Mouse (Mus musculus) embryonic facial prominence, embryonic 11.5 days (tissue): ENCODE results near the gene Gngt1. TPM values are rescaled to one million over a fixed set of nuclear protein-coding genes. Genes with fewer than 3 reads are reported as not detected.

Experiments used
- ATAC-seq: fragments of 200-750 bp; cut with Nextera tagmentation; replicated peaks from 2 replicates; pipeline ENCODE4 v1.8.0; 2017; ENCODE audit warnings: low read depth; ENCODE audit not compliant: insufficient number of reproducible peaks, low FRiP score, low TSS enrichment
- DNase-seq: peaks from one replicate; pipeline ENCODE4 v3.0.0-alpha.2; 2015; ENCODE audit warnings: low spot score
- H3K27ac ChIP-seq: fragments of 300-500 bp; sonication (generic); replicated peaks from 2 replicates; pipeline ENCODE4 v1.5.1; 2014; ENCODE audit warnings: mild to moderate bottlenecking, low read depth, low read length, control low read depth
- H3K27me3 ChIP-seq: fragments of 300-500 bp; sonication (generic); 2 replicates; pipeline ENCODE4 v1.6.1; 2014; ENCODE audit warnings: mild to moderate bottlenecking, low read length, moderate library complexity, mixed read lengths; ENCODE audit not compliant: control insufficient read depth, insufficient read depth
- H3K36me3 ChIP-seq: fragments of 300-500 bp; sonication (generic); replicated peaks from 2 replicates; pipeline ENCODE4 v1.6.1; 2014; ENCODE audit warnings: low read depth, mild to moderate bottlenecking, low read length, moderate library complexity, mixed read lengths; ENCODE audit not compliant: control insufficient read depth, insufficient read depth
- H3K4me1 ChIP-seq: fragments of 300-500 bp; sonication (generic); 2 replicates; pipeline ENCODE4 v1.6.1; 2014; ENCODE audit warnings: low read length, mixed read lengths; ENCODE audit not compliant: control insufficient read depth, insufficient read depth
- H3K4me2 ChIP-seq: fragments of 300-500 bp; sonication (generic); 2 replicates; pipeline ENCODE4 v1.6.1; 2014; ENCODE audit warnings: low read depth, mild to moderate bottlenecking, control low read depth, low read length, moderate library complexity
- H3K4me3 ChIP-seq: fragments of 300-500 bp; sonication (generic); 2 replicates; pipeline ENCODE4 v1.5.1; 2014; ENCODE audit warnings: low read depth, low read length, control low read depth
- H3K9ac ChIP-seq: fragments of 300-500 bp; sonication (generic); replicated peaks from 2 replicates; pipeline ENCODE4 v1.6.1; 2014; ENCODE audit warnings: mild to moderate bottlenecking, control low read depth, low read length
- H3K9me3 ChIP-seq: fragments of 300-500 bp; sonication (generic); replicated peaks from 2 replicates; pipeline ENCODE4 v1.6.1; 2016; ENCODE audit warnings: mild to moderate bottlenecking, low read length, inconsistent platforms, mixed read lengths; ENCODE audit not compliant: control insufficient read depth
- WGBS: fragments of 180-500 bp; shearing (Covaris S2); extraction: QIAGEN DNeasy Blood & Tissue Kit; methylation state at CpG from one replicate; pipeline ENCODE4 v1.1.7; 2014; 5-methylcytosine and 5-hydroxymethylcytosine counted together
- polyA plus RNA-seq: library from polyadenylated mRNA; unstranded; fragments of >200 nt; fragmentation: Nextera tagmentation; extraction: Ambion mirVana; gene quantifications from 2 replicates; pipeline ENCODE4 v1.2.1, GENCODE M21; 2014

The Gngt1 gene
- not detected in 2 replicates for polyA plus RNA-seq

DNA sequence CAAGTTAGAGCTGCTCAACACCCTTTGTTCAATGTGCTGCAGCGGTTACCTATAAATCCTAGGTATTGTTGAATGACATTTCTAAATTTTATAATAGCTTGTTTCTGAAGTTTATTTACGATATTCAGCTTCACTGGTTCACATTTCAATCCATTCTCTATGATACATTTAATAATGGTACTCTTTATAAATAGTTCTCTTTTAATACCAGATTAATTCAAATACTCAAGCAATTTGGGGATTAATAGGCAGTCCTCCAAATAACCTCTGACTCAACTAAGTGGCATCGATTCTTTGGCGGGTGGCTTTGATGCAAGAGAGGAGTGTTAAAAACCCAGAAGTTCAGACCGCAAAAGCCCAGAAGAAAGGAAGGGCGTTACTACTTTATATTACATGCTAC, at the start of gene Gngt1:
Gene Gngt1 (plus strand): TSS at position 301 of the 400 bp plus-strand sequence.
- H3K36me3 ChIP-seq: no peaks in the 10 kb centered on the region
- ATAC-seq (no peak), DNase-seq (no peak)
- no peak within 1 kb of the TSS for H3K4me3 ChIP-seq
- H3K4me2 ChIP-seq: no peak within 1 kb of the TSS
- WGBS: 93% methylated on average over 6 of the region's 6 CpGs
- H3K9me3 ChIP-seq: no peaks in the 10 kb centered on the region
- H3K9ac ChIP-seq: no peak within 1 kb of the TSS
- no peaks in the 10 kb centered on the region for H3K27me3 ChIP-seq
- no peak within 1 kb of the TSS for H3K27ac ChIP-seq
- no peaks in the 10 kb centered on the region for H3K4me1 ChIP-seq

DNA sequence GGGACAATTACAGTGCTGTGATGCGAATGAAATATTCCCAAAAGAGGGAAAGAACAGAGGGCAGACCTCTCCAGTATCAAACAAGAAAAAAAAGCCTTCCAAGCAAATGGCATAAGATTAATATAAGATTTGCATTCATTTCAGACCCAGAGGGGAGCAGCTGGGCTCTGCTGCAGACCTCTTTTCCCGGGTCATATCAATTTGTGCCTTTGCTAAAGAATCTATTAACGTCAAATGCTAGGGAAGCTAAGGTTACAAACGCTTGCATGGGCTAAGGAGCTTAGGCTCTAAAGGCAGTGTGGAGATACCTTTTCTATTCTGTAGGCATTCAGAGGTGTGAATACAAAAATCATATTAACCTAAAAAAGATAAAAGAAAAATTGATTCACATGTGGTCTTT, 38.6 kb upstream of the Gngt1 start:
- no peak for ATAC-seq
- H3K4me1 ChIP-seq: no peaks in the 10 kb centered on the region
- H3K36me3 ChIP-seq: no peaks in the 10 kb centered on the region
- no peak overlapping the region for H3K27ac ChIP-seq
- no peak for DNase-seq
- no peaks in the 10 kb centered on the region for H3K27me3 ChIP-seq
- no peaks in the 10 kb centered on the region for H3K9me3 ChIP-seq
- no peak overlapping the region for H3K4me2 ChIP-seq
- no peak overlapping the region for H3K9ac ChIP-seq
- H3K4me3 ChIP-seq: no peak overlapping the region
- 47% methylated on average over 4 of the region's 4 CpGs for WGBS

DNA sequence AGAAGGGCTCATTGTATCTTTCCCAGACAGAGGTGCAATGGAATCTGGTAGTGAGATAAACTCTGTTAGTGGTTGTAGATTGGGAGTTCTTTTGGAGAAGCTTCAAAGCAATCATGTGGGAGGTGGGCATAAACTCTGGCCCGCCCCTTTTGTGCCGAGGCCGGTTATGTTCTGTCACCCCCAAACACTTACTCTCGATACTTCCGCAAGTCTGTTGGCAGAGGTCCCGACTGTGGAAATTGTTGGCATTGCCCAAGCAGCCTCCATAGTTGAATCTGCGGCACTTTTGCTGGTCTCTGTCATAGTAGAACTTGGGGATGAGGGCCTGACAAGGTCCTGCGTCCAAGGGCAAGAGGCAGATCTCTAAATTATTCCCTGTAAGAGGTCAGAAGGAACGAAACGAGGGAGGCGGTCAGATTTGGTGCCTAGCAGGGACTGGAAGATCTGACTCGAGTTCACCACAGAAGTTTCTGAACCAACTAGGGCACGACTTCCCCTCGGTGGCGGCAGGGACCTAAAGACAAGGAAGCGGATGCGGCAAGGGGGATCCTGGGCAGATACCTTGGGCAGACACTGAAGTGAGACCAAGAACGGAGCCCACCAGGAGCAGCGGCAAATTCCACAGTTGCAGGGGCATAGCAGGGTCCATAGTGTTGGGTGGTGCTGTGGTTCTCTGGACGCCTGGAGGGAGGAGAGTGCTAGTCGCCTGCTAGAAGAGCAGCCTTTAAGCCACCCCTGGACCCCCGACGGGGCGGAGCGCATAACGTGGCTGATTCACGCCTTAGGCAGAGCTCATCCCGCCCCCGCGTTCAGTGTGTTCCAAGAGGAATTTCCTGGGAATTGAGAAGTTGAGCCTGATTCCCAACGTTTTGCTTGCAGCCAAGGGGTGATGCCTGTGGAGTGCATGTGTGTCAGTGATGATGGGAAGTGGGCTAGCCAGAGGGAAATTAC, 25.6 kb upstream of the Gngt1 start:
- DNase-seq (peak; percentile 4), ATAC-seq (no peak)
- H3K36me3 ChIP-seq: no peaks in the 10 kb centered on the region
- H3K4me1 ChIP-seq: no peaks in the 10 kb centered on the region
- no peaks in the 10 kb centered on the region for H3K9me3 ChIP-seq
- no peak overlapping the region for H3K4me3 ChIP-seq
- H3K9ac ChIP-seq: peak overlapping the region; percentile 22; the same call in 1 of the 2 replicates
- H3K4me2 ChIP-seq: peak overlapping the region; percentile 16; the same call in 1 of the 2 replicates
- H3K27me3 ChIP-seq: no peaks in the 10 kb centered on the region; the same call in 1 of the 2 replicates
- no peak overlapping the region for H3K27ac ChIP-seq
- 28% methylated on average over 31 of the region's 31 CpGs for WGBS

GRCm38 (mm10) chr6:3973679-3974078, 19.9 kb upstream of the Gngt1 start:
- H3K9ac ChIP-seq: no peak overlapping the region
- no peak for ATAC-seq
- no peaks in the 10 kb centered on the region for H3K36me3 ChIP-seq
- no peak overlapping the region for H3K4me3 ChIP-seq
- H3K4me1 ChIP-seq: no peaks in the 10 kb centered on the region
- H3K4me2 ChIP-seq: no peak overlapping the region
- no peaks in the 10 kb centered on the region for H3K27me3 ChIP-seq
- no peak for DNase-seq
- H3K27ac ChIP-seq: no peak overlapping the region
- WGBS: 73% methylated on average over 1 of the region's 1 CpGs
- H3K9me3 ChIP-seq: no peaks in the 10 kb centered on the region

DNA sequence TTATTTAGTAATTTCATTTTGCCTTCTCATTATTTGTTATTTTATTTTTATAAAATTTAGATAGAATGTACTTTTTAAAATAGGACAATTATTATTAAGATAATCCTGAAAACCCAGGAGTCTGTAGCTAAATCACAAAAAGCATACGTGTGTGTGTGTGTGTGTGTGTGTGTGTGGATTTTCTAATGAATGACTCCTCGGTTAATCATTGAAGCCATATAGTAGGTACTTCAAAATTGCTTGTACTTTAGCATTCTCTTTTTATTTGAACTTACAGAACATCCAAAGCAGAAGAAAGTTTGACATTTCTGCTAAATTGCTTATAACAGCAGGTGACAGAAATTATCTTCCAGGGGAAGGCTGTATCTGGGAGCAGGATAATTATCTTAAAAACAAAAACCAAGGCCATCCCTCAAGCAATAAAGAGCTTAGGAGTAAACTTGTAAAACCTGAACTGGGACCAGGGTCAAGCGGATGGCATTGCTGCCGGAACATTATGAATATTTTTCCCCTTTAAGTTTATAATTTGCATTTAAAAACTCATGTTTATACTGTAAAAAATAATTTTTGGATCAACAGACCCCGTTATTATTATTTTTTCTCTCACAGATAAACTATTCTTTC, 10.8 kb upstream of the Gngt1 start:
- no peaks in the 10 kb centered on the region for H3K36me3 ChIP-seq
- no peak for DNase-seq
- no peak overlapping the region for H3K27ac ChIP-seq
- WGBS: 83% methylated on average over 5 of the region's 5 CpGs
- H3K9me3 ChIP-seq: no peaks in the 10 kb centered on the region
- no peaks in the 10 kb centered on the region for H3K4me1 ChIP-seq
- H3K4me2 ChIP-seq: no peak overlapping the region
- no peak overlapping the region for H3K9ac ChIP-seq
- no peak overlapping the region for H3K4me3 ChIP-seq
- H3K27me3 ChIP-seq: no peaks in the 10 kb centered on the region
- no peak for ATAC-seq

GRCm38 (mm10) chr6:3988750-3989149, 4.8 kb upstream of the Gngt1 start, which contains the start of gene Tfpi2:
TSS of gene Tfpi2 (minus strand) at chr6:3988919.
- Histone ChIP-seq H3K4me1 (no peaks in the 10 kb centered on the region), H3K9me3 (no peaks in the 10 kb centered on the region), H3K4me3 (no peak within 1 kb of the TSS), H3K36me3 (no peaks in the 10 kb centered on the region), H3K9ac (no peak within 1 kb of the TSS), H3K4me2 (no peak within 1 kb of the TSS), H3K27ac (no peak within 1 kb of the TSS), H3K27me3 (no peaks in the 10 kb centered on the region)
- DNase-seq (no peak), ATAC-seq (no peak)
- 79% methylated on average over 3 of the region's 3 CpGs for WGBS

DNA sequence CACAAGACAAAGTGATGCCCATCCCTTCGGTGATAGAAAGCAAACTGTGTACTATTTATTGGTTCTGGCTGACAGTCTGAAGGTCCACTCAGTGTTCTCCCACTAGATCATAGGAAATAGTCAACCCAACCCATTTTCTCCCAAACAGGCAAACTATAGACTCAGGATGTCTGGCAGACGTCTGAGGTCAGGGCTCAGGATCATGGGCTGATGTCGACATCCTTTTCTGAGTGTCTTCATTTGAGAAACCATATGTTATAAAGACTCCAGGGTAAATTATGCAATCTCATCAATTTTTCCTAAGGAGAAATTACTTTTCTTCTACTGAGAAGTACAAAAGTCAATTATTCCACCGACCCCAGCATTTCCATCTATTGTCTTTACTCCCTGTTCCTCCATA, 4.5 kb downstream of the Gngt1 start:
- no peak overlapping the region for H3K4me3 ChIP-seq
- no peaks in the 10 kb centered on the region for H3K4me1 ChIP-seq
- no peak overlapping the region for H3K4me2 ChIP-seq
- 66% methylated on average over 4 of the region's 4 CpGs for WGBS
- no peaks in the 10 kb centered on the region for H3K36me3 ChIP-seq
- no peaks in the 10 kb centered on the region for H3K9me3 ChIP-seq
- no peaks in the 10 kb centered on the region for H3K27me3 ChIP-seq
- H3K9ac ChIP-seq: no peak overlapping the region
- no peak overlapping the region for H3K27ac ChIP-seq
- no peak for DNase-seq
- ATAC-seq: no peak

GRCm38 (mm10) chr6:3999296-3999695, 5.7 kb downstream of the Gngt1 start:
- no peak overlapping the region for H3K4me2 ChIP-seq
- no peak overlapping the region for H3K27ac ChIP-seq
- no peaks in the 10 kb centered on the region for H3K27me3 ChIP-seq
- WGBS: 67% methylated on average over 6 of the region's 6 CpGs
- no peaks in the 10 kb centered on the region for H3K9me3 ChIP-seq
- no peak overlapping the region for H3K4me3 ChIP-seq
- H3K36me3 ChIP-seq: no peaks in the 10 kb centered on the region
- H3K4me1 ChIP-seq: no peaks in the 10 kb centered on the region
- DNase-seq: no peak
- ATAC-seq: no peak
- H3K9ac ChIP-seq: no peak overlapping the region
